Mouse (Mus musculus) lung, postnatal 0 days (tissue): ENCODE measurements around the gene Mad2l1bp.

Experiments used
- CTCF ChIP-seq: IDR thresholded peaks from 2 replicates; pipeline ENCODE4 v1.5.1; 2016; ENCODE audit warnings: antibody characterized with exemption, mild to moderate bottlenecking
- EP300 ChIP-seq: IDR thresholded peaks from 2 replicates; pipeline ENCODE4 v1.6.1; 2016; ENCODE audit warnings: antibody characterized with exemption, mild to moderate bottlenecking, control low read depth

- TF ChIP-seq EP300 (no peak), CTCF (no peak)
These were observed 30.1 kb downstream of the Mad2l1bp start for GRCm38 (mm10) chr17:46123285-46123684.
